Mouse (Mus musculus) embryo, embryonic 10 days (tissue): ENCODE measurements around the gene Mansc1.
A peak's percentile ranks its signal among the peaks of the same experiment; 100 is the strongest.

Source experiments
- DNase-seq: peaks from one replicate; pipeline ENCODE4 v3.0.0-alpha.2; 2015; ENCODE audit warnings: low spot score

The Mansc1 gene

GRCm38 (mm10) chr6:134639210-134639609 lies 6.9 kb upstream of the Mansc1 start, which contains the start of gene Borcs5:
Gene Borcs5 (plus strand): TSS chr6:134639510.
- DNase-seq: no peak

DNA sequence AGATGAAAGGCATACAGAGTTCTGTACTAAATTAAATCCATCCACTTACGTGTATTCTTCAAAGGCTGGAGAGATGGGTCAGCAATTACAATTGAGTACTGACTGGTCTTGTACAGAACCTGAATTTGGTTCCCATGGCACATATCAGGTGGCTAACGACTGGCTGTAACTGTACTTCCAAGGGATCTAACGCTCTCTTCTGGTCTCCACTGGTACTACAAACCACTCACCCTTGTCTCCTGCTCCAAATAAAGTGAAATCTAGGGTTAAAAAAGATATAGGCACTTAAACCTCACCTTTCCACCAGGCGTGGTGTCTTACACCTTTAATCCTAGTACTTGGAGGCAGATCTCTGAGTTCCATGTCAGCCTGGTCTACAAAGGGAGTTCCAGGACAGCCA lies 4.2 kb upstream of the Mansc1 start:
- DNase-seq: no peak

GRCm38 (mm10) chr6:134633553-134633952 lies 1.3 kb upstream of the Mansc1 start:
- DNase-seq: no peak

DNA sequence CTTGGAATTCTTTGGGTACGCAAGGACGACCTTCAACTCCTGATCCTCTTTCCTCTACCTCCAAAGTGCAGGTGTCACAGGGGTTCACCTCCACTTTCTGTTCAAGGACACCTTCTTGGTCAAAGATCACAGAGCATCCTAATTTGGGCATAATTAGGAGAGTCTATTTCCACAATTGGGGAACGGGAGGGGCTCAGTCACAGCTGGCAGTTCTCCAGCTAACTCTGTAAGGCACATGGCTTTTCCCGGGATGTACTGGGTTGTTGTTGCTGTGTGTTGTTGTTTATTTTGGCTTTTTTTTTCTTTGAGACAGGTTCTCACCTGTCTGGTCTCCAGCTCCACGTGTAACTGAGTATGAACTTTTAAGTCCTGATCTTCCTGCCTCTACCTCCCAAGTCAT lies 468 bp upstream of the Mansc1 start:
- DNase-seq: no peak

DNA sequence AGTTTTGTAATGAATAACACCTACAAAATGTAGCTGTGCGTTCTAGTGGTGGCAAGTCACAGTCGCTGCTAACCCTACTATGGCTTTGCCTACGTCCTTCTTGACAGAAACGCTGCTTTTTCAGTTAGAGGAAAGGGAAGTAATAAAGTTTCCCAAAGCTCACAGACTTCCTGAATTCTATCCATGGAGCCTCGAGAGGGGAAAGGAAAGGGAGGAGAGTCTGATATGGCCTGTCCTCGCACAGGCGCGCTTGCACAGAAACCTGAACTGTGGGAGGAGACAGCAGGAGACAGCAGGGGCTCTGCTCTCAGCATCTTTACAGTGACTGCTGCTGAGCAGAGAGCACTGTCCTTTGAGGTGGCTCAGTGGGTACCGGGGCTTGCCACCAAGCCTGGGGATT lies 1.8 kb downstream of the Mansc1 start:
- no peak for DNase-seq

DNA sequence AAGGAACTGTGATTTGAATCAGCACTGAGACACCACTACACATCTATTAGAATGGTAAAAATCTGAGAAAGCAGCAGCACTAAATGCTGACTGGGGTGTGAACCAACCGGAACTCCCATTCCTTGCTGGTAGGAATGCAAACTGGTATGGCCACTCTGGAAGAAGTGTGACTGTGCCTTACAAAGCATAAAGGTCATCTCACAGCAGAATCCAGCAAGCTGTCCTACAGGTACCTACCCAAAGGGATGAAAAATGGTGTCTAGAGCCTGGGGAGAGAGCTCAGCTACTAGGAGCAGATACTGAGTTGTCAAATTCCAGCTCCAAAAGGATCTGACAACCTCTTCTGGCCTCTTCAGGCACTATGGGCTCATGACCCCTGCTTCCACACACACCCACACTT lies 5.7 kb downstream of the Mansc1 start:
- DNase-seq: no peak

- no peak for DNase-seq
Measured at GRCm38 (mm10) chr6:134625431-134625830, 6.9 kb downstream of the Mansc1 start.

DNA sequence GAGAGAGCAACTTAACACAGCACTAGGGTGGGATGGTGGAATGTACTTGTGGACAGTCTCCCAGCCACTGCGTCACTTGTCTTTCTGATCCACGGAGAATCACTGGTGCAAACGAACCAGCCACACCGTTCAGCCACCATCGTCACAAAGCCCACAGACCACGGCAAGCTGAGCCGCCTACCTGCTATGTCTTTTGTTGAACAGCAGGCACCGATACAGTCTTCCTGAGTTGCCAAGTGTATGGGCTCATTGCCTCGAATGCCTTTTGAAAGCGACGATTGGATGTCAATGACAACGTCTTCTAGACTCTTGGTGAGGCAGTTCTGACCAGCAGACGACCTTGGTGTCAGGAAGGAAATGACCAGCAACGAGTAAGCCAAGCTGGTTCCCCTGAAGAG lies 10.7 kb downstream of the Mansc1 start:
- no peak for DNase-seq

DNA sequence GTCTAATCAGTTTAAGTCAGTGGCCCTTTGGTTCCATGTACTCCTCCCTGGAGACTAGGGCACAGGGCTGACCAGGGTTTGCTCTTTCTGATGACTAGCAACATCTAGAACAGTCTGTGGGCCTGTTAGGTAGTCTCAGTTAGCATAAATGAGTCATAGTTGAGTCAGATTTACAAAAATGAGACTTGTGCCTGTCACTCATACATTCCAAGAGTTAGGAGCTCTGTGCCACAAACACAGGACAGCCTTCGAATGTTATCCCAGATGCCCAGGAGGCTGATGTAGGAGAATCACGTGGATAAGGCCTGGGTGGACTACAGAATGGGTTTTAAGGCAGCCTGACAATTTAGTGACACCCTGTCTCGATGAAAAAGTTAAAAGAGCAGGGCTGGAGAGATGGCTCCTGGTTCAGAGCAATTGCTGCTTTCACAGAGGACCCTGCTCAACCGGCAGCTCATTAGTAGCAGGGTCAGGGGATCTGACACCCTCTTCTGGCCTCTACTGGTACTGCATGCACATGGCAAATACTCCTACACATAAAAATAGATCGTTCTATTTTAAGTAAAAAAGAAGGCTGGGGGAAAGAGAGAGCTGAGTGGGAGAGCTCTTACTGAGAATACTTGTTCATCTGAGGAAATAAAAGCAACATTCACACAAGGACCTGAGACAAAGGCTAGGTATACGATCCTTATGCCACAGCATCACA lies 11.3 kb downstream of the Mansc1 start:
- DNase-seq: peak; percentile 46

DNA sequence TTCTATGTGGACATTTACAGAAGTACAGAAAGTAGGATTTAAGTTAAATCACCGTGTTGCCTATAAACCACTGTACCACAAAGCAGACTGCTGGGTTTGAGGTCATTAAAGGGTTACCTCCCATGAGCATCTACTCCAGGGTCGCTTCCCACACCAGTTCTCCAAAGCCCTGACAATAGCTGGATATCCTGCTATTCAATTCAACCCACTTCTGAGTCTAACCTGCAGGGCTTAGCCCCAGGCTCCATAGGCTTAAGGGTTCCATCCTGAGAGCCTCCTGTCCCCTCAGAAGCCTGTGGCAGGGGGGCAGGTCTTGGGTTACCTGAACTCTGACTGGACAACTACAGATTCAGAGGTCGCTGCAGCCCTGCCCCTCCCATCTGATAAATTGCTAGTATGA lies 12.2 kb downstream of the Mansc1 start:
- DNase-seq: no peak

- DNase-seq: no peak
Measured at GRCm38 (mm10) chr6:134617589-134617988, 14.7 kb downstream of the Mansc1 start.

DNA sequence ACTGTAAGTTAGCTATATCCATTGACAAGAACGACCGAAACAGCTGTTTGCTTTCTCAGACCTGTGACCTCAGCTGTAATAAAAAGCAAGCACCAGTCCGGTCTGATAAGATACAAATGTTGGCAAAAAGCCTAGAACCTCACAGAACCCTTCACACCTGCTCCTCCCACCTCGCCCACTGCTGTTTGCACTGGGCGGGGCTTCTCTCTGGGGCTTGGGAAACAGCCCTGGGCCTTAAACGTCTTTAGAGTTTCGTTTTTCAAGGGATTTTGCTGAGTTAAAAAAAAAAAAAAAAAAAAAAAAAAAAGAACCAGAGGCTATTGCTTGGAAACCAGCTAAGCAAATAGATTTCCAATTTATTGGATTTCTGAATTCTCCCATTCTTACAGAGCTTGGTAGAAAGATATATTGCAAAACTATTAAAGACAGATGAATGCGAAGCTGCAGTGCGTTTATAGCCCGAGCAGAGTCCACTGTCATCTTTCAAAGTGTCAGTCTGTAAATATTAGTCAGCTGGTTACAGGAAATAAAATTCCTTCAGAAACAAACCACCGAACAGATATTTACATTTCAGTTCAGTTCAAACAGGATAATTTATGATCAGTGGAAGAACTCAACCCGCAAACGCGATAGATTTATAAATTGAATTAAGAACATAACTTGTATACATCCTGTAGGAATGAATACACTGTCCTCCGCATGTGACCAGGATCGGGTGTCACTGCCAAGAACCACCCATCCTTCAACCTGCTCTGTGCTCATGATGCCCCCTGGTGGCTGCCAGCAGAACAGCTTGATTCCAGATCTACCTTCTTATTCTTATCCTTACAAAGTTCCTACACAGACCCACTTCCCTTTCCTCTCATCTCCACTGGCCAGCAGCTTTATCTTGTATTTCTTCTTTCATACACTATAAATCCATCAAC lies 17.3 kb downstream of the Mansc1 start:
- DNase-seq: peak; percentile 87

DNA sequence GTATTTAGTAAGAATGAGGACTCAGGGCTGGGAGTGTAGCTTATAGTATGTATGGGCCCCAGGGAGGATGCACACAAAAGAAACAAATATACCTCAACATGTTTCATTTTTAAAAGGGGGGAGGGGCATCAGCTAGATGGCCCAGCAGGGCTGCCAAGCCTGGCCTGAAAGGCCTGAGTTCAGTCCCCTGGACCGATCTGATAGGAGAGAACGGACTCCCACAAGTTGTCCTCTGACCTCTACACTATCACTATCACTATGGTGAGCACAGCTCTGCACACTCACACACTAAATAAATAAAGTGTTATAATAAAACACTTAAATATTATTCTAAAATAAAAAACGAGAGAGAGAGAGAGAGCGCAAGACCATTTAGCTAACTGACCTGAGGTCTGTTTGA lies 18.0 kb downstream of the Mansc1 start:
- DNase-seq: no peak

DNA sequence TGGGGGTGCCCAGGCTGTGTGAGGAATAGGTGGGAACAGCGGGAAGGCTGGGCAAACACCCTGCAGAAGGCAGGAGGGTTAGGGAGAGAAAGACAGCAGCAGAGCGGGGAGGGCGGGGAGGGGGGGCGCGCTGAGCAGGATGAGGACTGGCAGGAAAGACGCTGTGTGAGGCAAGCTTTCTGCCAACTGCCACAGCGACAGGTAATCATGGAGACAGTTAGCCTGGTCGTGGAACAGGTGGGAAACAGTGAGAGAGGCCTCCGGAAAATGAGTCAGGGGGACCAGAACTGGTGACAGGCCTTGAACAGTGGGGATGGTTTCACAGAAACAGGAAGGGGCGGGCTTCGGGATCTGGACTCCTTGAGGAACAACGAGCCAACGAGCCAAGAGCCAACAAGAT lies 20.4 kb downstream of the Mansc1 start:
- DNase-seq: no peak

GRCm38 (mm10) chr6:134610380-134610779 lies 21.9 kb downstream of the Mansc1 start:
- DNase-seq: no peak

DNA sequence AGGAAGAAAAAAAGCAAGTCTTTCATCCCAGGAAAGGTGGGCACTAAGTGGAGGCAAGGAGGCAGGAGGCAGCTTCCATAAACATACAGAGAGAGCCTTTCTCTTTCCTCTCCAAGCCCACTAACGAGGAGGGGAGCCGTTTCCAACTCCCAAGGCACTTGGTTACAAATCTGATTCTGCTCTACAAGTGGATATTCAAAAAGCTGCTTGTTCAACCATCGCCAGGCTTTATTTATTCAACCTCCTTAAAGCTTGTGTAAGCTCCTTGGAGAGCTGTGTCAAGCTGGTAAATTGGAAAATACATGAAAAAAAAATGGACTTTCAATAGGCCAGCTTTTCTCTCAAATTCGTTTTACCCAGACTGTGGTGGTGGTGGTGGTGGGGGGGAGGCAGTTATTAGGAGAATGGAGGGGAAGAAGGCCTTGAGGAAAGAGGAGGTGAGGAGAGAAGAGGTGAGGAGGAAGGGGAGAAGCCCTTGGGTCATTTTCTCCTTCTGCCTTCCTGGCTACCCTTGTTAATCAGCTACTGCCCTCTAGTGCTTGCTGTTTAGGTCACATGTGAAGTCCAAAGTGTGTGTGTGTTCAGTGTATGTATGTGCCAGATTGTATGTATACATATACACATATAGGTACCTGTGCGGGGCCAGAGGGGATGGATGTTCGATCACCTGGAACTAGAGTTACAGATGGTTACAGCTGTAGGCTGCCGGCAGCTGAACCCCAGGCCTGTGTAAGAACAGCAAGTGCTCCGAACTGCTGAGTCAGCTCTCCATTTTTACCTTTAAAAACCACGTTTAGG lies 25.1 kb downstream of the Mansc1 start:
- DNase-seq: peak; percentile 84

GRCm38 (mm10) chr6:134606540-134606939 lies 25.7 kb downstream of the Mansc1 start:
- DNase-seq: no peak

DNA sequence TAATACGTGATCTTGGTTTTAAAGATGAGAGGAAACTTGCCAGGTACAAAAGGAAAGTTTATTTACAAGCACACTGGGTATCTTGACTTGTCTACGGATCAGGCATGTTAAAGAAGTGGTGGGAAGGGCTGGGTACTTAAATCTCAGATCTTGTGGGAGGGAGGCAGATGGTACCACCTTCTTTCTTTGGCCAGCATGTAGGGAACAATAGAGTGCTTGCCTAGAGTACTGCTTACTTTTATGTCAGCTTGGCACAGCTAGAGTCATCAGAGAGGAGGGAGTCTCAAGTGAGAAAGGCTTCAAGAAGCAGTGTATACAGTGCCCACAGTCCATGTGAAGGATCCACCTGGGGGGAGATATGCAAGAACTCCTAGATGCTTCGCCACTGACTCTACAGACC lies 27.1 kb downstream of the Mansc1 start:
- DNase-seq: no peak

GRCm38 (mm10) chr6:134602371-134603003 lies 29.8 kb downstream of the Mansc1 start:
- no peak for DNase-seq

- peak; percentile 25 for DNase-seq
Measured at GRCm38 (mm10) chr6:134601766-134602165, 30.5 kb downstream of the Mansc1 start.

DNA sequence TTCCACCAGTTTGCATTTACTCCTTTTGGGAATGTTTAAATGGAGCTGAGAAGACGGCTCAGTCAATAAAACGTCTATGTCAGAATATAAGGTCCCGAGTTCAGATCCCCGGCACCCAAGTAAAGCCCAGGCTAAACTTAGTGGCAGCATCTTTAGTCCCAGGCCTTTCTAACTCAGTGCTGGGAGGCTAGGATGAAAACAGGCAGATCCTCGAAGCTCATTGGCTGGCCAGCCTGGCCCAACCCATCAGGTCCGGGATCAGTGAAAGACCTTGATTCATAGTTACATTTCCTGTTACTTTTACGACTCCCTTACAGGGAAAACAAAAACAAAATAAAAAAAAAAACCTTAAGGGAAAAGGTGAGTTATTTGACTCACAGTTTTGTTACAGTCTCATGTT lies 31.2 kb downstream of the Mansc1 start:
- DNase-seq: no peak

- no peak for DNase-seq
Measured at GRCm38 (mm10) chr6:134599239-134599638, 33.0 kb downstream of the Mansc1 start.
